Mouse (Mus musculus): Measurements from ENCODE around the gene Jmjd4.
A peak's percentile ranks its signal among the peaks of the same experiment; 100 is the strongest.

Jmjd4 gene

DNA sequence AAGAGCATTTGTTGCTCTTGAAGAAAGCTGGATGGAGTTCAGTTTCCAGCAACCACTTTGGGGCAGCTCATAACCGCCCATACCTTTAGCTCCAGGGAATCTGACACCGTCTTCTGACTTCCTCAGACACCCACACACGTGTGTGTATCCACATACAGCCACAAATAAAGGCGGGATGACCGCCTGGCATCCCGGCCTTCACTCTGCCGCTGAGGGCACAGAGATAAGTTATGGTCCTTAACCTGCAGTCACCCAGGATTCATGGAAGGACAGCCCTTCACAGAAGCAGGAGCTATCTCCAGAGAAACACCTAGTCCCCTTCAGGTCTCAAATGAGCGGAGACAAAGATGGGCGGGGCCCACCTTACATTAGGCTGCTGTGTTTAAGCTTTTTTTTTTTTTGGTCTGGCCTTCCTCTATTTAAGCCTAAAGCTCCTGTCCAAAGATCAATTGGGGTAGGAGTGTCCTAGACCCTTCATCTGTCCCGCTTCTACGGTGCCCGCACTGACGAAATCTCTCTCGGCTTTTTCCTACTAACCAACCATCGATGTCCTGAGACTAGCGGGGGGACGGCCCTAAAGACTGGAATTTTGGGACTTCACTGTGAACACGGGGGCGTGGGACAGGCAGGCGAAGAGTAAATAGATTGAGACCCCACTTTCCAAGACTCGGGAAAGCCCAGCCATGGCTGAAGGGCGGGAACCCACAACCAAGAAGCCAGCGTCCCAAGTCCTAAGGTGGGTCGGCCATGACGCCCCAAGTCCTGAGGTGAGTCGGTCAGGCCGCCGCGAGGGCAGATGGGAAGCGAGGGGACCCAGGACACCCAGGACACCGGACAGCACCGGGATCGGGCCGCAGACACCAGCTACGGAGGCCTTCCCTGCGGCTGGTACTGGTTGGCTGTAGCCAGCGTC is 21.8 kb downstream of the Jmjd4 start:
- DNase-seq: peak; percentile 8

DNA sequence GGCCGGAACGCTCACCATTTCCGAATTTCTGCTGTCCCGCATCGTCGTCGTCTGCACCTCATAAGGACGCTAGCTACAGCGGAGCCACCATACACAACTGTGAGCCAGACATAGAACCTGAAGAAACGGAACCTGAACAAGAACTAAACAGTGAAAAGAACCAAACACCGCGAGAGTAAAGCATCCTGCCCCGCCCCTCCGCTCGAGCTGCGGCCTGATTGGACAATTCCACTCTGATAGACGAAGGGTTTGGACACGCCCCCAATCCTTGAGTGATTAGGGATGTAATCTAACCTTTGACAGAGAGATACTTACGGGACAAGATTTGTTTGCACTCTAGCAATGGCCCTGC is 22.5 kb downstream of the Jmjd4 start, which contains the start of gene Zfp867:
Zfp867 (minus strand) TSS at position 149 of the 352 bp plus-strand sequence.
- peak; percentile 88 for DNase-seq

DNA sequence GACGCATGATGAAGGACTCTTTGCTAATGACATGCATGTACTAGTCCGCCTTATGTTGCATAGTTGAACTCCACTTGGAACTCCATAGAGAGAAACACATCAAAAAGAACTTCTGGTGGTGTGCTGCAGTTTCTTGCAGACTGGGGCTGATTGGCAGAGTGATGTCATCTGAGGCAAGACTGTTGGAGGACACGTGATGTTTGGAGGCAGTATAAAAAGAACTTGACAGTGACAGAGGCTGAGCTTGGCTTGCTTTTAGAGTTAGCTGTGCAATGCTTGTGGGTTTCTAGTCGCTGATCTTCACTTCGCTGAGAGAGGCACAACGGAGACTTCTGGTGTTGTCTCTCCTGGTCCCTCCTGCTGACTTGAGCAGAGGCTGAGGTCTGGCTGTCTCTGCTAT is 27.4 kb downstream of the Jmjd4 start:
- DNase-seq: no peak

- DNase-seq: peak; percentile 44
Observed at GRCm38 (mm10) chr11:59483212-59483611, 33.4 kb downstream of the Jmjd4 start.

DNA sequence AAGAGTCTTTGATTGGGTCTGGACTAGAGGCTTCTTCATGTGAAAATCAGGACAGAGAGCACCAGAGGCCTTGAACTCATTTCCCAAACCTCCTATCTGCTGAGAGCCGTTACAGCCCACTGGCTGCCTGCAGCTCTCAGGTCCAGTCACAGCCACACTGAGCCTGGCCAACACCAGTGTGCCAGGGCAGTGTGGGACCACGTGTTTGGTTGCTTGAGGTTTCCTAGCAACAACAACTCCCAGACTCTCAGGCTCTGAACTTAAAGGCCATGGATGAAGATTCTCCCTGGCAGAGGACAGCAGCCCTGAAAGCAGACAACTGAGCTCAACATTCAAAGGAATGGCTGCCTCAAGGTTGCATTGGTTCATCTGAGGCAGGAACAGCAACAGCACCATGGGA is 35.8 kb downstream of the Jmjd4 start:
- no peak for DNase-seq

- no peak for DNase-seq
Observed at GRCm38 (mm10) chr11:59486222-59486621, 36.4 kb downstream of the Jmjd4 start.

GRCm38 (mm10) chr11:59496672-59497310 is 46.9 kb downstream of the Jmjd4 start:
- DNase-seq: no peak

GRCm38 (mm10) chr11:59497747-59498146 is 47.9 kb downstream of the Jmjd4 start:
- DNase-seq: no peak

- DNase-seq: no peak
Observed at GRCm38 (mm10) chr11:59501978-59502700, 52.3 kb downstream of the Jmjd4 start.

DNA sequence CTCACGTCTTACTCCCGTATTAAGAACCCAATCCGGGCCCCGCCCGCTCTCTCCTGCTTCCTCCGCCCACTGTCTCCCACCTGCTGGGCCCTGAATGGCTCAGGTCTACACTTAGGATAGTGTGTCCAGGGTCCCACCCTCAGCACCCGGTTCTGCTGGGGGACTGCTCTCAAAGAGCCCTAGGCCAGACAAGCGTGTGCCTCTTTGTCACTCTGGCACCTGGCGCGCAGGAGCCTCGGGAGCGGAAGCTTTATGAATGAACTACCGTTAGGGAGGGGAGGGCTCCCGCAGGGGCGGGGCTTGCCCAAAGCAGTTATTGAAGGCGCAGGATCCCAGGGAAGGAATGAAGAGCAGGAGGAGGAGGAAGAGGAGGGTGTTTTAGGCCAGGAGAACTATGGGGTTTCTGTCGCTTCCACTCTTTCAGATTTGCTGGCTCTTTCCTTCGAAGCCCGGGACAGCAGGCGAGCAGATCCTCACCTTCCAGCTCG is 55.5 kb downstream of the Jmjd4 start:
- DNase-seq: peak; percentile 85

DNA sequence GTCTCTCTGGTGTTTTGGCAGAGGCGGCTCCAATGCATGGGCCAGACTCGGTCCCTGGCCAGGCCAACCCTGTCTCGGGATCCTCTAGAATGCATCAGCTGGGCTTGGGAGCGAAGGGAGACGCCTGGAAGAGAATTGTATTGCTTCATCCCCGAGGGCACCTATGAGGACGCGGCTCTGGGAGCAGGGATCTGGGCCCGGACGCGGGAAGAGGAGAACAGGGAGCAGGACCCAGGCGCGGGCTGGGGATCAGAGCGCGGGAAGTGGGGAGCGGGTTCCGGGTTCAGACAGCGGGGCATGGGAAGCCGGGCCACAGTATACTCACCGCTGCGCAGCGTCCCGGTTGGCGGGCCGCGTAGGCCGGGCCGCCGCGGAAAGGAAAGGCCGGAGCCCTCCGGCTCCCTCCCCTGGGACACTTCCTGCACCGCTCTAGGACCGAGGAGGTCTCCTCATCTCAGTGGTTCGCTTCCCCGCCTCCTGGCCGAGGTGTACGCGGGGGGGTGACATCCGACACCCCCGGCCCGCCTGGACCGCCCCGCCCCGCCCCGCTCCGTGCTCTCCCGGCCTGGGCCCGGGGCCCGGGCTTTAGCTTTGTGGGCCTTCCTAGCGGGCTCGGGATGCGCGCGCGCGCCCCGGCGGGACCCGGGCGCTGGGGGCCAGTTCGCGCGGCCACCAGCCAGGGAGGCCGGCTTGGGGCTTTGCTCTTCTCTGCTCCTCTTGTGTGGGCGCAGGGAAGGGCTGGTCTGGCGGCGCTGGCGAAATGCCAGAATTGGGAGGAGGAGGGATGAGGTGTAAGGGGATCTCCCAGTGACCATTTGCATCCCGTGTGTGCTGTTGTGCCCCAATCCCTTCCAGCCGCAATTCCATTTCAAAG is 56.2 kb downstream of the Jmjd4 start:
- peak; percentile 82 for DNase-seq

GRCm38 (mm10) chr11:59506713-59507074 is 56.8 kb downstream of the Jmjd4 start:
- no peak for DNase-seq
